Mouse (Mus musculus) ES-Bruce4 (cell line): Measurements from ENCODE around the gene Wdr18.

Experiments
- CTCF ChIP-seq: IDR thresholded peaks from one replicate; pipeline ENCODE4 v1.8.1; 2011; ENCODE audit warnings: low read depth, low read length
- EP300 ChIP-seq: IDR thresholded peaks from 2 replicates; pipeline ENCODE4 v1.6.1; 2011; ENCODE audit warnings: low read depth, low read length; ENCODE audit not compliant: insufficient read depth
- POLR2A ChIP-seq: IDR thresholded peaks from one replicate; pipeline ENCODE4 v1.8.1; 2011; ENCODE audit warnings: low read length; ENCODE audit not compliant: insufficient read depth

GRCm38 (mm10) chr10:79947502-79947901, 12.4 kb upstream of the Wdr18 start:
- TF ChIP-seq POLR2A, result no peak
- TF ChIP-seq CTCF, result no peak
- TF ChIP-seq EP300, result no peak
